Mouse (Mus musculus) intestine, embryonic 14.5 days (tissue): ENCODE results near the gene Alkbh2. TPM values are rescaled to one million over a fixed set of nuclear protein-coding genes. Genes with fewer than 3 reads are reported as not detected.

Experiments
- ATAC-seq: fragments of 200-750 bp; cut with Nextera tagmentation; replicated peaks from 2 replicates; pipeline ENCODE4 v1.8.0; 2017; ENCODE audit warnings: low read depth, moderate number of reproducible peaks, moderate TSS enrichment, moderate library complexity; ENCODE audit not compliant: low FRiP score, low TSS enrichment
- DNase-seq: peaks from one replicate; pipeline ENCODE4 v3.0.0-alpha.2; 2018; ENCODE audit warnings: low spot score
- H3K27ac ChIP-seq: fragments of 300-500 bp; sonication (generic); 2 replicates; pipeline ENCODE4 v1.5.1; 2014; ENCODE audit warnings: low read depth, mild to moderate bottlenecking, control low read depth
- H3K27me3 ChIP-seq: fragments of 300-500 bp; sonication (generic); replicated peaks from 2 replicates; pipeline ENCODE4 v1.6.1; 2014; ENCODE audit warnings: low read length, control low read depth; ENCODE audit not compliant: control insufficient read depth, insufficient read depth
- H3K36me3 ChIP-seq: fragments of 300-500 bp; sonication (generic); 2 replicates; pipeline ENCODE4 v1.6.1; 2014; ENCODE audit warnings: low read length, control low read depth; ENCODE audit not compliant: control insufficient read depth, insufficient read depth
- H3K4me1 ChIP-seq: fragments of 300-500 bp; sonication (generic); replicated peaks from 2 replicates; pipeline ENCODE4 v1.6.1; 2014; ENCODE audit warnings: low read length, control low read depth, mixed read lengths; ENCODE audit not compliant: control insufficient read depth, insufficient read depth
- H3K4me2 ChIP-seq: fragments of 300-500 bp; sonication (generic); 2 replicates; pipeline ENCODE4 v1.6.1; 2014; ENCODE audit warnings: low read length
- H3K4me3 ChIP-seq: fragments of 300-500 bp; sonication (generic); 2 replicates; pipeline ENCODE4 v1.5.1; 2014; ENCODE audit warnings: low read depth, low read length, control low read depth, mixed read lengths
- H3K9ac ChIP-seq: fragments of 300-500 bp; sonication (generic); 2 replicates; pipeline ENCODE4 v1.6.1; 2014; ENCODE audit warnings: mild to moderate bottlenecking, low read length
- H3K9me3 ChIP-seq: fragments of 300-500 bp; sonication (generic); 2 replicates; pipeline ENCODE4 v1.6.1; 2016; ENCODE audit warnings: low read length, control low read depth; ENCODE audit not compliant: control insufficient read depth
- WGBS: fragments of 180-500 bp; shearing (Covaris S2); extraction: QIAGEN DNeasy Blood & Tissue Kit; methylation state at CpG from one replicate; pipeline ENCODE4 v1.1.7; 2014; 5-methylcytosine and 5-hydroxymethylcytosine counted together
- polyA plus RNA-seq: library from polyadenylated mRNA; unstranded; fragments of >200 nt; fragmentation: Nextera tagmentation; extraction: Ambion mirVana; gene quantifications from 2 replicates; pipeline ENCODE4 v1.2.1, GENCODE M21; 2014

Gene Alkbh2
- polyA plus RNA-seq, 1 experiment from 2014 or later, result 9.4 TPM

- WGBS, result 83% methylated on average over 12 of the region's 12 CpGs
Measured at GRCm38 (mm10) chr5:114152359-114153092, 24.5 kb upstream of the Alkbh2 start.

DNA sequence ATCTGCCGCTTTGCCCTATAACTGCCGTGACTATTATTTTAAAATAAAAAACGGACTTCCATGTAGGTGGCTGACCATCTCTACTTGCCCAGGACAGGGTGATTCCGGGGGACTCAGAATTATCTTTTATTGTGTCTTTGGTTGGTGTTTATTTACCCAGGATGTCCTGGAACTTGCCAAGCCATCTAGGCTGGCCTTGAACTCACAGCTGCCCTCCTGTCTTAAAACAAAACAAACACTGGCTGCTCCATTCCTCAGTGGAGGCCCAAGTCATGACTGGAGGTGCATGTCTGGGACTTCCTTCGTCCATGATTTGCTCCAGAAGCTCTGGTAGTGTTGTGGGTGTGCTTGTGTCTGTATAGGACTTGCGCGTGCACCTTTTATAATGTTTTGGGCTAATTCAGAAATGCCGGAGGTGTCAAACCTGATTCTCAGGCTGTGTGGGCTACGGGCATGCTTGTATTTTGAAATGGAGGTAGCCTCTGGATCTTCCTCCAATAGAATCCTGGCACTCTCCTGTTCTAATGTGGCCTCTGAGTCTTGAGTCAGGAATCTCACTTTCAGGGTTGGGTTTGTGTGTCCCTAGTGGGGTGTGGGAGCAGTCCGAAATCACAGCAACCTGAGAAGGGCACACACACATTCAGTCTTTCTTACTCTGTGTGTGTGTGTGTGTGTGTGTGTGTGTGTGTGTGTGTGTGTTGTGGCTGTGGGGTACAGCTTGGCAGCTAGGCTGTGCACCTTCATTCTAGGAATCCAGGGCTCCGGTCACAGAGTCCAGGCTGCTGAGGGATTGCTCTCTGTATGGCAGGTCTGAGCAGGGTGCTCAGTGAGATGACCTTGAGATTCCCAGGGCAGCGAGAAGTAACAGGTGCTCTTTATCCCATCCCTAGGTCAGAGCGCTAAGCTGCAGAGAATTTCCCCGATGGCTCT is 19.3 kb upstream of the Alkbh2 start:
- no peak overlapping the region for H3K9ac ChIP-seq
- H3K4me3 ChIP-seq, result no peak overlapping the region
- H3K27me3 ChIP-seq, result no peaks in the 10 kb centered on the region
- 73% methylated on average over 14 of the region's 14 CpGs for WGBS
- peaks cover 13% of the 10 kb centered on the region for H3K4me1 ChIP-seq
- DNase-seq, result no peak
- no peak for ATAC-seq
- no peak overlapping the region for H3K4me2 ChIP-seq
- peak overlapping the region; percentile 16; the same call in 1 of the 2 replicates for H3K27ac ChIP-seq
- no peaks in the 10 kb centered on the region for H3K36me3 ChIP-seq
- no peaks in the 10 kb centered on the region for H3K9me3 ChIP-seq

More at GRCm38 (mm10) chr5:114152359-114153092, 24.5 kb upstream of the Alkbh2 start:
- no peaks in the 10 kb centered on the region for H3K27me3 ChIP-seq
- no peak overlapping the region for H3K4me3 ChIP-seq
- no peak overlapping the region for H3K9ac ChIP-seq
- H3K9me3 ChIP-seq, result no peaks in the 10 kb centered on the region
- ATAC-seq (no peak), DNase-seq (no peak)
- no peak overlapping the region for H3K27ac ChIP-seq
- no peaks in the 10 kb centered on the region for H3K4me1 ChIP-seq
- no peak overlapping the region for H3K4me2 ChIP-seq
- H3K36me3 ChIP-seq, result no peaks in the 10 kb centered on the region

GRCm38 (mm10) chr5:114146028-114146888 is 18.2 kb upstream of the Alkbh2 start, which contains the start of gene Acacb:
TSS of gene Acacb (plus strand) at chr5:114146535.
- DNase-seq, result no peak
- Histone ChIP-seq H3K27me3 (no peaks in the 10 kb centered on the region), H3K4me3 (no peak within 1 kb of the TSS), H3K9ac (no peak within 1 kb of the TSS), H3K27ac (peak within 1 kb of the TSS; percentile 16; the same call in 1 of the 2 replicates), H3K4me2 (0 out of 2 replicates have a peak within 1 kb of the TSS, but pooled peaks have one; percentile 8), H3K9me3 (no peaks in the 10 kb centered on the region), H3K36me3 (no peaks in the 10 kb centered on the region), H3K4me1 (peaks cover 13% of the 10 kb centered on the region)
- 23% methylated on average over 19 of the region's 19 CpGs for WGBS
- no peak for ATAC-seq

GRCm38 (mm10) chr5:114139175-114139574 is 11.2 kb upstream of the Alkbh2 start:
- peak; percentile 48; the same call in 1 of the 2 replicates for ATAC-seq
- WGBS, result 40% methylated on average over 9 of the region's 9 CpGs

DNA sequence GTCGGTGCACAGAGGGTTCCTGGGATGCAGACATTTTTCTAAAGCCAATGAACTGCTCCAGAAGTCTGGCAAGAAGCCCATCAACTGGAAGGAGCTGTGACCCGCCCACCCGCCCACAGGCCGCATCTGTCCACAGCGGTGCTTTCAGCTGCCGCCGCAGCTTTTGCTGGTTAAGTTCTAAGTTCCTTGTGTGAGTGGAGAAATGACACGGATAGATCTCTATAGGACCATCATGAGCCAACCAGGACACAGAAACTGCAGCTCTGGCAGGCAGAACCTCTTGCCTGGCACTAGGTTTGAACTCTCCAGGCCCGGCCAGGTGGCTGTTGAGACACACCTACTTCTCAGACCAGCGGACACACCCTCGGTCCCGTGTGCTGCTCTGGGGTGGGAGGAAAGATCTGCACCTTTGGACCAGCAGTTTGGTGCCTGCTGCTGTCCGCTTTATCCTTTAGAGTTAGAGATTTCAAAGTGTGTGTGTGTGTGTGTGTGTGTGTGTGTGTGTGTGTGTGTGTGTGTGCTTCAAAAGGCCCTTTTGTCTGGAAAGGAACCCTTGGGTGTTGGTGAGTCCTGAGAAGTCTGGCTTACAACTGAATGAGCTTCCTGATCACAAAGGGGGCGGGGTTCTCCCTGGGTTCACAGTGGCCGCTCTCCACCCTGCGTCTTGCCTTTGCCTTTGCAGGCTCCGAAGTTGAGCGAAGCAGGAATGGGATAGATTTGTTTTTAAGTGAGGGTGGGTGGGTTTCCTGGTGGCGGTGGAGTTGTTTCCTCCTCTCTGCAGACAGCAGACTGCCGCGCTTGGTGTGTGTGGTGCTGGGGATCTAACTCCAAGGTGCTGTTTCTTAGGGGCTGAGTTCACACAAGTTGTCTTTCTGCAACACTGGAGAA is 10.5 kb upstream of the Alkbh2 start:
- 65% methylated on average over 21 of the region's 21 CpGs for WGBS
- no peaks in the 10 kb centered on the region for H3K27me3 ChIP-seq
- peaks cover 14% of the 10 kb centered on the region for H3K36me3 ChIP-seq
- H3K4me1 ChIP-seq, result peaks cover 17% of the 10 kb centered on the region
- ATAC-seq (peak; percentile 32; the same call in 1 of the 2 replicates), DNase-seq (peak; percentile 65)
- no peaks in the 10 kb centered on the region for H3K9me3 ChIP-seq
- no peak overlapping the region for H3K9ac ChIP-seq
- peak overlapping the region; percentile 3; the same call in 1 of the 2 replicates for H3K4me2 ChIP-seq
- H3K27ac ChIP-seq, result peak overlapping the region; percentile 80
- no peak overlapping the region for H3K4me3 ChIP-seq

More at GRCm38 (mm10) chr5:114139175-114139574, 11.2 kb upstream of the Alkbh2 start:
- Histone ChIP-seq H3K9ac (no peak overlapping the region), H3K27me3 (no peaks in the 10 kb centered on the region), H3K4me3 (no peak overlapping the region), H3K9me3 (no peaks in the 10 kb centered on the region), H3K36me3 (peaks cover 14% of the 10 kb centered on the region), H3K4me2 (peak overlapping the region; percentile 3; the same call in 1 of the 2 replicates), H3K27ac (peak overlapping the region; percentile 80), H3K4me1 (peaks cover 10% of the 10 kb centered on the region; the same call in 1 of the 2 replicates)
- peak; percentile 65 for DNase-seq

DNA sequence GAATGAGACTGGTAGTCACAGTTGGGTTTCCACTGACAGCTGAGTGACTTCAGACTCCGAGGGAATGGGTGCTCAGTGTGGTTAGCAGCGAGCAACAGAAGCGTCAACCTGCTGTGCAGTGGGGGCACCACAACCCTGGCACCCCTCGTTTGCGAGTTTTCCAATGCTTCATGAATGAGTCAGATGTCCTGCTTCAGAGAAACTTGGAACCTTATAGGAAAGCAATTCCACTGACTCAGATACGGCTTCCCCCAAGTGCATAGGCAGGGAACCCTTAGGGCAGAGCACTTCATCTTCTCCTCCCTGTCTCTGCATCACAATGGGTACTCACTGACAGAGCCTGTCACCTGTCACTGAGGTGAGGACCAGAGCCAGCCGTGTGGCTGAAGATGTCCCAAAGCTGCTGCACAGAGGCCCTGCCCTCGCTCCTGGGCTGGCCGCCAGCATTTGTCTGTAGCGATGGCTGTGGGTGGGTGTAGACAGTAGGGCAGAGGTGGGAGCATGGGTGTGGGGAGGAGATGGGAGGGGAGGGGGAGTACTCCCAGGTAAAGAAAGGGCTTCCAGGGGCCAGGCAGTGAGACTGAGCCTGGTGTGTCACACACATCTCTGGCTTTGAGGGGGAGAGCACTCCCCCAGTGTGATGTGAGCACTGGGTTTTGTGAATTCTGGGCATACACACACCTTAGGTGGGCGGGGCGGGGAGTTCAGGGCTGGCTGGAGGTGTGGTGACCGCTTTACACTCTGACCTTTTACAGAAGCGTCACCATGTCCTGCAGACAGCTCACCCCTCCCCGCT is 9.7 kb upstream of the Alkbh2 start:
- peaks cover 14% of the 10 kb centered on the region for H3K36me3 ChIP-seq
- WGBS, result 80% methylated on average over 15 of the region's 15 CpGs
- no peak for DNase-seq
- no peak overlapping the region for H3K9ac ChIP-seq
- H3K4me2 ChIP-seq, result no peak overlapping the region
- H3K4me3 ChIP-seq, result no peak overlapping the region
- no peak overlapping the region for H3K27ac ChIP-seq
- no peaks in the 10 kb centered on the region for H3K27me3 ChIP-seq
- H3K4me1 ChIP-seq, result peaks cover 21% of the 10 kb centered on the region
- no peaks in the 10 kb centered on the region for H3K9me3 ChIP-seq
- no peak for ATAC-seq

DNA sequence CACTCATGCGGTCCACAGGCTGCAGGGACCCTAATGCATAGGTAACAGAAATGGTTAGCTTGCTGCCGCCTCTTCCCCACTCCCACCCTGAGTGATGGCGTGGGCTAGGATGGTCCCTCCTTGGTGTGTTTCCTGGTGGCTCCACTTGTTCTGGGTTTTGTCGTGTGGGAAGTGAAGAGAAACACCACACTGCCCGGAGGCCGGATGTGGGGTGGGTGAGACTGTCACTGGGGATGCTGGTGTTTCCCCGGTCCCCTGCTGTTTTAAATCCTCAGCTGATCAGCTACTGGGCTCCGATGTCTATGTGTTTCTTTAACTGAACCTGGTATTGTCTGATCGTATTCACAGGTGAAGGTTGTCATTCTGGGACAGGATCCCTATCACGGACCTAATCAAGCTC is 7.5 kb upstream of the Alkbh2 start:
- H3K4me1 ChIP-seq, result peaks cover 33% of the 10 kb centered on the region
- no peaks in the 10 kb centered on the region for H3K27me3 ChIP-seq
- no peak overlapping the region for H3K27ac ChIP-seq
- H3K4me3 ChIP-seq, result no peak overlapping the region
- H3K9ac ChIP-seq, result no peak overlapping the region
- ATAC-seq (no peak), DNase-seq (no peak)
- H3K9me3 ChIP-seq, result no peaks in the 10 kb centered on the region
- H3K4me2 ChIP-seq, result no peak overlapping the region
- peaks cover 14% of the 10 kb centered on the region for H3K36me3 ChIP-seq
- WGBS, result 90% methylated on average over 10 of the region's 10 CpGs
